Mouse (Mus musculus): Measurements from ENCODE around the gene Plet1. TPM values are rescaled to one million over a fixed set of nuclear protein-coding genes. Genes with fewer than 3 reads are reported as not detected.

The Plet1 gene
- 0.32 and 0.49 TPM in 2 replicates for polyA plus RNA-seq (2014; fragmentation: Nextera tagmentation; extraction: Ambion mirVana)

DNA sequence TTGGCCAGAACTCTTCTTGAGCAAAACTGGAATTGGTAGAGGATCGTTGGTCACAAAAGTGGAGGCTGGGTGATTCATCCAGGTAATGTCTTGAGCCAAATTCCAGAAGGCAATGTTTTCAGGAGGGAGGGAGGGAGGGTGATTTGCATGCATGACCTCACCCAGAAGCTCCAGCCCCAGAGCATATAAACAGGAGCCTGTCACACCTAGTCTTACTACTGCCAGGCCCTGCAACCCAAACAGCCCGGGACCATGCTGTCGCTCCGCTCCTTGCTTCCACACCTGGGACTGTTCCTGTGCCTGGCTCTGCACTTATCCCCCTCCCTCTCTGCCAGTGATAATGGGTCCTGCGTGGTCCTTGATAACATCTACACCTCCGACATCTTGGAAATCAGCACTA, at the start of gene Plet1:
Gene Plet1 (plus strand): TSS at position 215 of the 400 bp plus-strand sequence.
- WGBS, result 77% methylated on average over 6 of the region's 6 CpGs
- no peak within 1 kb of the TSS for H3K9ac ChIP-seq (replicated peaks; ENCODE audit: low read length)
- DNase-seq (ENCODE audit: low spot score) (no peak), ATAC-seq (replicated peaks; ENCODE audit: insufficient number of reproducible peaks, low FRiP score, low TSS enrichment, low read depth) (no peak)
- H3K4me3 ChIP-seq (ENCODE audit: low read depth, low read length), result no peak within 1 kb of the TSS
- H3K36me3 ChIP-seq (replicated peaks; ENCODE audit: control insufficient read depth, insufficient read depth, low read depth, low read length), result no peaks in the 10 kb centered on the region
- H3K27me3 ChIP-seq (ENCODE audit: control insufficient read depth, insufficient read depth, low read length), result no peaks in the 10 kb centered on the region
- H3K27ac ChIP-seq (replicated peaks; ENCODE audit: low read depth, low read length), result no peak within 1 kb of the TSS
- no peaks in the 10 kb centered on the region for H3K4me1 ChIP-seq (ENCODE audit: control insufficient read depth, insufficient read depth, low read length)
- H3K9me3 ChIP-seq (replicated peaks; ENCODE audit: control insufficient read depth, low read length), result no peaks in the 10 kb centered on the region
- H3K4me2 ChIP-seq (ENCODE audit: low read depth, low read length), result no peak within 1 kb of the TSS

DNA sequence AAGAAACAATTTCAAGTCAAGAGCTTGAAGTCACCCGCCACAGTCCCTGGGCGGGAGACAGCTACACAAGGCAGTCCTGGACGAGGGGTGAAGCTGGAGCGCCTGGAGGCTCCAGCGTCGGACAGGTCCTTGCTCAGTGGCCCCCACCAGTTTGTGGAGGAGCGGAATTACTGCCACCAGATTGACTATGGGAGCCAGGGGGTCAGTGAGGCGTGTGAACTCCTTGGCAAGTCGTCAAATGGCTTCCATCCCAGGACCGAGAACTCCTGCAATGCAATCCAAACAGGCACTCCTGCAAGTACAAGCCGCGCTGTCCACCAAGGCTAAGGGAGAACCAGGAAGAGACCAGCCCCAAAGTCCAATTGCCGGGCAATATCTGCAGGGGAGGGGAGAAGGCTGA, 45.3 kb upstream of the Plet1 start:
- ATAC-seq (replicated peaks; ENCODE audit: insufficient number of reproducible peaks, low FRiP score, low TSS enrichment, low read depth) (no peak), DNase-seq (ENCODE audit: low spot score) (no peak)
- no peaks in the 10 kb centered on the region for H3K27me3 ChIP-seq (ENCODE audit: control insufficient read depth, insufficient read depth, low read length)
- H3K27ac ChIP-seq (replicated peaks; ENCODE audit: low read depth, low read length), result no peak overlapping the region
- no peaks in the 10 kb centered on the region for H3K36me3 ChIP-seq (replicated peaks; ENCODE audit: control insufficient read depth, insufficient read depth, low read depth, low read length)
- H3K4me1 ChIP-seq (ENCODE audit: control insufficient read depth, insufficient read depth, low read length), result no peaks in the 10 kb centered on the region
- no peak overlapping the region for H3K4me3 ChIP-seq (ENCODE audit: low read depth, low read length)
- 64% methylated on average over 13 of the region's 13 CpGs for WGBS
- no peak overlapping the region for H3K4me2 ChIP-seq (ENCODE audit: low read depth, low read length)
- no peak overlapping the region for H3K9ac ChIP-seq (replicated peaks; ENCODE audit: low read length)
- no peaks in the 10 kb centered on the region for H3K9me3 ChIP-seq (replicated peaks; ENCODE audit: control insufficient read depth, low read length)

DNA sequence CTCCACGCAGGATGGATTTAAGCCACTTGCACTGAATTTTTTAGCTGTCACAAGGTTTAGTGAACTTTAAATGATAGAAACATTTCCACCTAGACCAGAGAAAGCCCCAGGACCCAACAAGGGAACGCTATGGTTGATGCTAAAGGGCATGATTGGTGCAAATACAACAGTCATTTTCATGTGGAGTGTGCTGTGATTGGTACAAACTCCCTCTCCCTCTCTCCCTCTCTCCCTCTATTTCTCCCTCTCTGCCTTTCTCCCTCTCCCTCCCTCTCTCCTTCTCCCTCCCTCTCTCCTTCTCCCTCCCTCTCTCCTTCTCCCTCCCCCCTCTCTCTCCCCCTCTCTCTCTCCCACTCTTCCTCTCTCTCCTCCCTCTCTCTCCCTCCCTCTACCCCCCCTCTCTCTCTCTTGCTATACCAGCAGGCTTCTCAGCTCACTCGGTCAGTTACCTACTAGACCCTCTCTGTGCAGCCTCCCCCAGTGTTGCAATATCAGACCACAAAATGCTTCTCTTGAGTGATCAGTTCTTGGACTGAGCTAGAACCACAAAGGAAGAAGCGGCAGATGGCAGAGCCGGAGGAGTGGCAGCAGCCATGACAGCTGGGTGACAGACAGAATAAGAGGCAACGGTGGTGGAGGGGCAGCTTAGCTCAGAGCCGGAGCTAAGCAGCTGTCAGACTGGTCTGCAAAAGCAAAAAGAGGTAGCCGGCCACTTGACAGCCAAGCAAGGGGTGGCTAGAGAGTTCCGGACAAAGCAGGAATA, 42.7 kb upstream of the Plet1 start:
- ATAC-seq (replicated peaks; ENCODE audit: insufficient number of reproducible peaks, low FRiP score, low TSS enrichment, low read depth) (0 out of 2 replicates have a peak, but pooled peaks have one; percentile 34), DNase-seq (ENCODE audit: low spot score) (no peak)
- Histone ChIP-seq H3K4me1 (ENCODE audit: control insufficient read depth, insufficient read depth, low read length) (no peaks in the 10 kb centered on the region), H3K27me3 (ENCODE audit: control insufficient read depth, insufficient read depth, low read length) (no peaks in the 10 kb centered on the region), H3K4me2 (ENCODE audit: low read depth, low read length) (no peak overlapping the region), H3K9ac (replicated peaks; ENCODE audit: low read length) (no peak overlapping the region), H3K36me3 (replicated peaks; ENCODE audit: control insufficient read depth, insufficient read depth, low read depth, low read length) (no peaks in the 10 kb centered on the region), H3K9me3 (replicated peaks; ENCODE audit: control insufficient read depth, low read length) (no peaks in the 10 kb centered on the region), H3K4me3 (ENCODE audit: low read depth, low read length) (no peak overlapping the region), H3K27ac (replicated peaks; ENCODE audit: low read depth, low read length) (no peak overlapping the region)
- WGBS, result 61% methylated on average over 9 of the region's 9 CpGs

DNA sequence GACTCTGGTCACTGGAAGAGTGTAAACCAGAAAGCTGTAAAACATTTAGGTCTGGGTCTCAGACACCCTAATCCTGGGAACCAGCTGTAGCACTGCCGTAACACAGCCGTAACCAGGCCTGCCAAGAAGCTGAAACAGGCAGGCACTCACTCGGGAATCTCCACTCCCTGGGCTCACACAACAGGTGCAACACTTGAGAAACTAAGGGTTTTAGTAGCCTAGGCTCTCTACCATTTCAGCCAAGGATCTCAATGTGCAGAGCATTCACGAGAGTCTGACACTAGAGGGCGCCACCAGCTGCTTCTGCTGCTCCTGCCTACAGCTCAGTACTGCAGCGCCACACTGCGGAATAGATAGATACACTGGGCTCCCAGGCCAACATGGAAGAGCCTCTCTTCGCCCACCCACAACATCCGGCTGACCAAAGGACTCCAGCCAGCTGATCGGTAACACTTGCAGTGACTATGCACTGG, 42.0 kb upstream of the Plet1 start:
- 16% methylated on average over 10 of the region's 10 CpGs for WGBS
- no peaks in the 10 kb centered on the region for H3K27me3 ChIP-seq (ENCODE audit: control insufficient read depth, insufficient read depth, low read length)
- no peaks in the 10 kb centered on the region for H3K9me3 ChIP-seq (replicated peaks; ENCODE audit: control insufficient read depth, low read length)
- H3K9ac ChIP-seq (replicated peaks; ENCODE audit: low read length), result no peak overlapping the region
- H3K4me3 ChIP-seq (ENCODE audit: low read depth, low read length), result no peak overlapping the region
- H3K4me2 ChIP-seq (ENCODE audit: low read depth, low read length), result no peak overlapping the region
- 0 out of 2 replicates have a peak, but pooled peaks have one; percentile 52 for ATAC-seq (replicated peaks; ENCODE audit: insufficient number of reproducible peaks, low FRiP score, low TSS enrichment, low read depth)
- no peaks in the 10 kb centered on the region for H3K36me3 ChIP-seq (replicated peaks; ENCODE audit: control insufficient read depth, insufficient read depth, low read depth, low read length)
- no peaks in the 10 kb centered on the region for H3K4me1 ChIP-seq (ENCODE audit: control insufficient read depth, insufficient read depth, low read length)
- no peak overlapping the region for H3K27ac ChIP-seq (replicated peaks; ENCODE audit: low read depth, low read length)
- peak; percentile 87 for DNase-seq (ENCODE audit: low spot score)

DNA sequence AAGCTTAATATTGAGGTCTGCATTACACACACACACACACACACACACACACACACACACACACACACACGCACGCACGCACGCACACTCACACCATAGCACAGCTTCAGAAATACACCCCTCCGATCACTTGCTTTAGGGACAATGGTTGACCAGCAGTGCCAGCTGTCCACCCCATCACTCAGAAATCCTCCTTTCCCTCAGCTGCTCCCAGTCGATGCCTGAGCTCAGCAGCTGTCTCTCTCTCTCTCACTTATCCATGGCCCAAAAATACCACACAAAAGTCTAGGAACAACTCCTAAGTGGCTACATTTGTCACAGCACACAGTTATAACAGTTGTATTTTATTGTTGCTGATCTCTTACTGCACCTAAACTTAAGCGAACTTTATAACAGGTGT, 36.7 kb upstream of the Plet1 start:
- H3K27ac ChIP-seq (replicated peaks; ENCODE audit: low read depth, low read length), result no peak overlapping the region
- no peak for ATAC-seq (replicated peaks; ENCODE audit: insufficient number of reproducible peaks, low FRiP score, low TSS enrichment, low read depth)
- no peak overlapping the region for H3K9ac ChIP-seq (replicated peaks; ENCODE audit: low read length)
- H3K27me3 ChIP-seq (ENCODE audit: control insufficient read depth, insufficient read depth, low read length), result no peaks in the 10 kb centered on the region
- H3K9me3 ChIP-seq (replicated peaks; ENCODE audit: control insufficient read depth, low read length), result no peaks in the 10 kb centered on the region
- no peak overlapping the region for H3K4me2 ChIP-seq (ENCODE audit: low read depth, low read length)
- H3K36me3 ChIP-seq (replicated peaks; ENCODE audit: control insufficient read depth, insufficient read depth, low read depth, low read length), result no peaks in the 10 kb centered on the region
- no peak overlapping the region for H3K4me3 ChIP-seq (ENCODE audit: low read depth, low read length)
- H3K4me1 ChIP-seq (ENCODE audit: control insufficient read depth, insufficient read depth, low read length), result no peaks in the 10 kb centered on the region
- DNase-seq (ENCODE audit: low spot score), result no peak
- 88% methylated on average over 7 of the region's 7 CpGs for WGBS

DNA sequence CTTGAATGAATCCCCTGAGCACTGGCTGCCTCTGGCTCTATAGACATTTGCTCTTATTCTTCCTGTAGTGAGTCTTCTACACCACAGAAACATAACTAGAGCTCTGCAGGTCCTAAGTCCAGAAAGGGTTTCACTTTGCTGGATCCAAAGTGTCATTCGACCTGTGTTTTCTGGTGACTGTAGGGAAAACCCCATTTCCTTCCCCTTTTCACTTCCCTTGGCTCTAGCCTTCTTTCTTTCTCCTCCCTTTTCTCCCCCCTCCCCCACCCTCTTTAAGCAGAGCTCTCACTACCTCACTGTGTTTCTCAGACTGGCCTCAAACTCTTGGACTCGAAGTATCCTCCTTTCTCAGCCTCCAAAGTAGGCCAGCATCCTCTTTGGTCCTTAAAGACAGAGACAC, 34.8 kb upstream of the Plet1 start:
- no peaks in the 10 kb centered on the region for H3K9me3 ChIP-seq (replicated peaks; ENCODE audit: control insufficient read depth, low read length)
- 77% methylated on average over 2 of the region's 2 CpGs for WGBS
- H3K4me1 ChIP-seq (ENCODE audit: control insufficient read depth, insufficient read depth, low read length), result no peaks in the 10 kb centered on the region
- DNase-seq (ENCODE audit: low spot score) (no peak), ATAC-seq (replicated peaks; ENCODE audit: insufficient number of reproducible peaks, low FRiP score, low TSS enrichment, low read depth) (no peak)
- no peak overlapping the region for H3K4me2 ChIP-seq (ENCODE audit: low read depth, low read length)
- H3K36me3 ChIP-seq (replicated peaks; ENCODE audit: control insufficient read depth, insufficient read depth, low read depth, low read length), result no peaks in the 10 kb centered on the region
- no peak overlapping the region for H3K9ac ChIP-seq (replicated peaks; ENCODE audit: low read length)
- H3K27me3 ChIP-seq (ENCODE audit: control insufficient read depth, insufficient read depth, low read length), result no peaks in the 10 kb centered on the region
- H3K4me3 ChIP-seq (ENCODE audit: low read depth, low read length), result no peak overlapping the region
- no peak overlapping the region for H3K27ac ChIP-seq (replicated peaks; ENCODE audit: low read depth, low read length)

DNA sequence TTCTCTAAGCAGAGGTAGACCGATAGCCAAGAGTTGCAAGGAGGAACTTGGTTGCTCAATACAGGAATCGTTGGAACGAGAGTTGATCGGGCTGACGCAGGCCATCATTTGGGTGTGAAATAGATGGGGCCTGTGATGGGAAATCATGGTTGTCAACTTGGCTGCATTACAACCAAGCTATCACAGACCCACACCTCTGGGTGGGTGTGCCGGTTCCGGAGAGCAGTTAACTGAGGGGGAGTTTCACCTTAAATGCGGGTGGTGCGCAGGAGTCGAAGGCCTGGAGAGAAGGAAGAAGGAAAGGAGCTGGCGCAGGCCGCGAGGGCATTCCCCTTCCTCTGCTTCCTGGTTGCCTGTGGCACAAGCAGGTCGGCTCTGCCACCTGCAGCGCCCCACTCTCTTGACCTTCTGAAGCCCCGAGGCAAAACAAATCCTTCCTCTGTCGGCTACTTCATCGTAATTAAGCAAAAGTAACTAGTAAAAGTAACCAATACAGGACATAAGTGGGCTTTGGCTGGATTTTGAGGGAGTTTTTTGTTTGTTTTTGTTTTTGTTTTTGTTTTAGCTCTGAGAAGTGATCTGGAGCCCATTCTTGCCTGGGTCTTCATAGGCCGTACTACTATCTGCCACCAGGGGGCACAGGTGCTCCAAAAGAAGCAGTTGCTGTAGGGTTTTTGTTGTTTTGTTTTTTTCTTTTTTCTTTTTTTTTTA, 31.7 kb upstream of the Plet1 start:
- Histone ChIP-seq H3K36me3 (replicated peaks; ENCODE audit: control insufficient read depth, insufficient read depth, low read depth, low read length) (no peaks in the 10 kb centered on the region), H3K27ac (replicated peaks; ENCODE audit: low read depth, low read length) (no peak overlapping the region), H3K9me3 (replicated peaks; ENCODE audit: control insufficient read depth, low read length) (no peaks in the 10 kb centered on the region), H3K27me3 (ENCODE audit: control insufficient read depth, insufficient read depth, low read length) (no peaks in the 10 kb centered on the region), H3K4me2 (ENCODE audit: low read depth, low read length) (peak overlapping the region; percentile 29), H3K4me1 (ENCODE audit: control insufficient read depth, insufficient read depth, low read length) (no peaks in the 10 kb centered on the region), H3K9ac (replicated peaks; ENCODE audit: low read length) (no peak overlapping the region; the same call in 1 of the 2 replicates), H3K4me3 (ENCODE audit: low read depth, low read length) (no peak overlapping the region)
- WGBS, result 35% methylated on average over 19 of the region's 19 CpGs
- ATAC-seq (replicated peaks; ENCODE audit: insufficient number of reproducible peaks, low FRiP score, low TSS enrichment, low read depth) (no peak), DNase-seq (ENCODE audit: low spot score) (peak; percentile 80)

DNA sequence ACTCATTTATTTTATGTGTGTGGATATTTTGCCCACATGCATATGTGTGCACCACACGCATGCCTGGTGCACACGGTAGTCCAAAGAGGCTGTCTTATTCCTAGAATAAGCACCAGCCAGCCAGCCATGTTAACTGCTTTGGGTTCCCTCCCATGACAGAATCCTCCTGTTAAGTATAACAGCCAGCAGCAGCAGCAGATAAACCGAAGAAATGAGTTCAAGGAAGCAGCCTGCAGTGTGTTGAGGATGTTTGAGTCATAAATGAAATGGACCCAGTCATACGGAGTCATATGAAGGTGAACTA, 31.2 kb upstream of the Plet1 start:
- H3K4me1 ChIP-seq (ENCODE audit: control insufficient read depth, insufficient read depth, low read length), result no peaks in the 10 kb centered on the region
- H3K4me2 ChIP-seq (ENCODE audit: low read depth, low read length), result no peak overlapping the region
- H3K27ac ChIP-seq (replicated peaks; ENCODE audit: low read depth, low read length), result no peak overlapping the region
- H3K27me3 ChIP-seq (ENCODE audit: control insufficient read depth, insufficient read depth, low read length), result no peaks in the 10 kb centered on the region
- H3K9me3 ChIP-seq (replicated peaks; ENCODE audit: control insufficient read depth, low read length), result no peaks in the 10 kb centered on the region
- no peak for DNase-seq (ENCODE audit: low spot score)
- H3K9ac ChIP-seq (replicated peaks; ENCODE audit: low read length), result no peak overlapping the region
- no peak overlapping the region for H3K4me3 ChIP-seq (ENCODE audit: low read depth, low read length)
- 40% methylated on average over 4 of the region's 4 CpGs for WGBS
- H3K36me3 ChIP-seq (replicated peaks; ENCODE audit: control insufficient read depth, insufficient read depth, low read depth, low read length), result no peaks in the 10 kb centered on the region
- ATAC-seq (replicated peaks; ENCODE audit: insufficient number of reproducible peaks, low FRiP score, low TSS enrichment, low read depth), result no peak
